ENCODE assay signal across 16 mouse cellular contexts in genomic region chr5:75762374-75762773, GRCm38 (mm10).
DNase-seq lines count a peak whose midpoint lies in the region; ATAC-seq lines count a peak whose summit lies in the region.
"Had no signal": no experiment of that assay in that cellular context is flagged by ENCODE, and none has a peak within 500 bp of the region (broad histone marks: within the 10 kb centered on the region; RNA-seq: fewer than 3 reads in every experiment).

No protein-coding gene starts in this region.

- 0 out of 2 replicates have a peak, but pooled peaks cover 3% of the 10 kb centered on the region for H3K9me3 ChIP-seq in heart, embryonic 16.5 days (replicated peaks; ENCODE audit: control insufficient read depth, low read length)
- no peaks in the 10 kb centered on the region for H3K9me3 ChIP-seq in midbrain, embryonic 16.5 days (replicated peaks; ENCODE audit: control insufficient read depth, low read length, poor library complexity, severe bottlenecking)
- H3K9me3 ChIP-seq in midbrain, embryonic 14.5 days (ENCODE audit: control insufficient read depth, low read length), result no peaks in the 10 kb centered on the region
- no peaks in the 10 kb centered on the region for H3K9me3 ChIP-seq in intestine, embryonic 16.5 days (ENCODE audit: control insufficient read depth, low read length)
- no peaks in the 10 kb centered on the region for H3K9me3 ChIP-seq in neural tube, embryonic 14.5 days (ENCODE audit: control insufficient read depth, low read length)
- H3K9me3 ChIP-seq: embryonic facial prominence, embryonic 13.5 days had no signal

- peak overlapping the region; percentile 24; the same call in 1 of the 2 replicates for H3K27ac ChIP-seq in heart, embryonic 16.5 days (ENCODE audit: low read length)
- H3K27ac ChIP-seq in midbrain, embryonic 16.5 days (ENCODE audit: low read length), result 0 out of 2 replicates have a peak overlapping the region, but pooled peaks have one; percentile 15
- H3K27ac ChIP-seq in midbrain, embryonic 14.5 days (replicated peaks; ENCODE audit: low read depth, low read length), result no peak overlapping the region
- H3K27ac ChIP-seq in intestine, embryonic 16.5 days (ENCODE audit: low read length), result peak overlapping the region; percentile 14
- peak overlapping the region; percentile 22; the same call in 1 of the 2 replicates for H3K27ac ChIP-seq in neural tube, embryonic 14.5 days (ENCODE audit: low read depth, low read length)
- H3K27ac ChIP-seq: embryonic facial prominence, embryonic 13.5 days; kidney, postnatal 0 days; limb, embryonic 13.5 days had no signal

- 23% methylated on average over 6 of the region's 6 CpGs for WGBS in heart, embryonic 16.5 days
- 56% methylated on average over 6 of the region's 6 CpGs for WGBS in midbrain, embryonic 16.5 days
- WGBS in midbrain, embryonic 14.5 days, result 37% methylated on average over 6 of the region's 6 CpGs
- 73% methylated on average over 6 of the region's 6 CpGs for WGBS in intestine, embryonic 16.5 days
- 74% methylated on average over 6 of the region's 6 CpGs for WGBS in neural tube, embryonic 14.5 days

- peaks cover 6% of the 10 kb centered on the region; the same call in 1 of the 2 replicates for H3K27me3 ChIP-seq in heart, embryonic 16.5 days (ENCODE audit: control insufficient read depth, insufficient read depth, low read length)
- H3K27me3 ChIP-seq in midbrain, embryonic 16.5 days (ENCODE audit: control insufficient read depth, insufficient read depth, low read depth, low read length), result no peaks in the 10 kb centered on the region
- H3K27me3 ChIP-seq in midbrain, embryonic 14.5 days (ENCODE audit: control insufficient read depth, insufficient read depth, low read length), result no peaks in the 10 kb centered on the region
- no peaks in the 10 kb centered on the region for H3K27me3 ChIP-seq in intestine, embryonic 16.5 days (replicated peaks; ENCODE audit: control insufficient read depth, insufficient read depth, low read length)
- H3K27me3 ChIP-seq in neural tube, embryonic 14.5 days (ENCODE audit: control insufficient read depth, insufficient read depth, low read length), result no peaks in the 10 kb centered on the region
- H3K27me3 ChIP-seq: embryonic facial prominence, embryonic 13.5 days; limb, embryonic 13.5 days had no signal

- no peaks in the 10 kb centered on the region for H3K36me3 ChIP-seq in heart, embryonic 16.5 days (ENCODE audit: control insufficient read depth, insufficient read depth)
- H3K36me3 ChIP-seq in midbrain, embryonic 16.5 days (ENCODE audit: control insufficient read depth, insufficient read depth, low read length), result no peaks in the 10 kb centered on the region
- H3K36me3 ChIP-seq in midbrain, embryonic 14.5 days (ENCODE audit: control insufficient read depth, insufficient read depth, low read length), result no peaks in the 10 kb centered on the region
- H3K36me3 ChIP-seq in intestine, embryonic 16.5 days (ENCODE audit: control insufficient read depth, insufficient read depth, low read length), result no peaks in the 10 kb centered on the region
- no peaks in the 10 kb centered on the region for H3K36me3 ChIP-seq in neural tube, embryonic 14.5 days (ENCODE audit: control insufficient read depth, insufficient read depth, low read length)
- H3K36me3 ChIP-seq: embryonic facial prominence, embryonic 13.5 days; limb, embryonic 13.5 days had no signal

- no peak overlapping the region for H3K4me3 ChIP-seq in heart, embryonic 16.5 days (ENCODE audit: low read length)
- H3K4me3 ChIP-seq in midbrain, embryonic 16.5 days (ENCODE audit: low read depth, low read length), result no peak overlapping the region
- H3K4me3 ChIP-seq in midbrain, embryonic 14.5 days (replicated peaks; ENCODE audit: low read depth, low read length), result no peak overlapping the region
- no peak overlapping the region for H3K4me3 ChIP-seq in intestine, embryonic 16.5 days (ENCODE audit: low read length)
- no peak overlapping the region for H3K4me3 ChIP-seq in neural tube, embryonic 14.5 days (ENCODE audit: low read depth, low read length)
- H3K4me3 ChIP-seq: embryonic facial prominence, embryonic 13.5 days; limb, embryonic 13.5 days had no signal

- peaks cover 18% of the 10 kb centered on the region for H3K4me1 ChIP-seq in heart, embryonic 16.5 days (ENCODE audit: control insufficient read depth, insufficient read depth, low read length)
- H3K4me1 ChIP-seq in midbrain, embryonic 16.5 days (ENCODE audit: control insufficient read depth, insufficient read depth, low read length), result peaks cover 4% of the 10 kb centered on the region; the same call in 1 of the 2 replicates
- 0 out of 2 replicates have a peak, but pooled peaks cover 7% of the 10 kb centered on the region for H3K4me1 ChIP-seq in midbrain, embryonic 14.5 days (ENCODE audit: control insufficient read depth, insufficient read depth, low read length)
- H3K4me1 ChIP-seq in intestine, embryonic 16.5 days (ENCODE audit: control insufficient read depth, insufficient read depth, low read length), result no peaks in the 10 kb centered on the region
- no peaks in the 10 kb centered on the region for H3K4me1 ChIP-seq in neural tube, embryonic 14.5 days (ENCODE audit: control insufficient read depth, insufficient read depth, low read length)
- H3K4me1 ChIP-seq: limb, embryonic 13.5 days had no signal

- peak; percentile 64 for ATAC-seq in heart, embryonic 16.5 days (replicated peaks; ENCODE audit: extremely low read depth, insufficient read depth, low FRiP score)
- ATAC-seq in midbrain, embryonic 16.5 days, result no peak
- ATAC-seq in midbrain, embryonic 14.5 days (ENCODE audit: low FRiP score, low TSS enrichment), result no peak
- peak; percentile 25 for ATAC-seq in intestine, embryonic 16.5 days
- ATAC-seq in neural tube, embryonic 14.5 days (ENCODE audit: low read depth), result peak; percentile 51; the same call in 1 of the 2 replicates
- ATAC-seq: CD4-positive, CD25-positive, alpha-beta regulatory T cell, adult 4 months; forebrain, embryonic 16.5 days; Patski had no signal

- no peak overlapping the region for H3K9ac ChIP-seq in heart, embryonic 16.5 days (ENCODE audit: low read length)
- H3K9ac ChIP-seq in midbrain, embryonic 16.5 days (ENCODE audit: low read depth, low read length), result no peak overlapping the region
- H3K9ac ChIP-seq in midbrain, embryonic 14.5 days (replicated peaks; ENCODE audit: low read length), result no peak overlapping the region
- H3K9ac ChIP-seq in intestine, embryonic 16.5 days (ENCODE audit: low read depth, low read length), result no peak overlapping the region
- H3K9ac ChIP-seq in neural tube, embryonic 14.5 days (replicated peaks; ENCODE audit: low read depth, low read length), result no peak overlapping the region
- H3K9ac ChIP-seq: embryonic facial prominence, embryonic 13.5 days; limb, embryonic 13.5 days had no signal

- no peak for DNase-seq in heart, adult 11 months
- DNase-seq in midbrain, embryonic 14.5 days, result no peak
- DNase-seq in kidney, postnatal 25 days, result no peak
- DNase-seq in layer of hippocampus, adult 11-12 months (ENCODE audit: low spot score), result no peak
- DNase-seq: cerebellum, postnatal 25 days; right cerebral cortex, adult 18-20 months had no signal

- peak overlapping the region; percentile 27 for H3K4me2 ChIP-seq in heart, embryonic 16.5 days (ENCODE audit: low read depth, low read length)
- H3K4me2 ChIP-seq in midbrain, embryonic 16.5 days (ENCODE audit: low read length), result no peak overlapping the region
- H3K4me2 ChIP-seq in midbrain, embryonic 14.5 days (ENCODE audit: low read length), result no peak overlapping the region
- peak overlapping the region; percentile 20; the same call in 1 of the 2 replicates for H3K4me2 ChIP-seq in intestine, embryonic 16.5 days (ENCODE audit: low read depth, low read length)
- no peak overlapping the region for H3K4me2 ChIP-seq in neural tube, embryonic 14.5 days (ENCODE audit: low read depth, low read length)
- H3K4me2 ChIP-seq: embryonic facial prominence, embryonic 13.5 days; limb, embryonic 13.5 days had no signal

Comparison
In these comparisons a context has a peak if more than half of its experiments do, and no peak if none do; other contexts are left out.
1. ATAC-seq: peak in heart, embryonic 16.5 days (single experiment), intestine, embryonic 16.5 days (single experiment) and neural tube, embryonic 14.5 days (single experiment); none in midbrain, embryonic 16.5 days (single experiment) and midbrain, embryonic 14.5 days (single experiment).
2. H3K4me2 ChIP-seq: peak in heart, embryonic 16.5 days (single experiment) and intestine, embryonic 16.5 days (single experiment); none in midbrain, embryonic 16.5 days (single experiment), midbrain, embryonic 14.5 days (single experiment) and neural tube, embryonic 14.5 days (single experiment).